Mouse (Mus musculus) cortical plate, adult 2 months (tissue): ENCODE measurements around the gene Nod1. TPM values are rescaled to one million over a fixed set of nuclear protein-coding genes. Genes with fewer than 3 reads are reported as not detected.

Experiments used
- H3K27ac ChIP-seq: fragments of 200-500 bp; 2 replicates; pipeline ENCODE4 v1.5.1; 2012; ENCODE audit warnings: low read length, control low read depth, inconsistent platforms; ENCODE audit not compliant: insufficient read depth
- H3K4me1 ChIP-seq: fragments of 200-500 bp; 2 replicates; pipeline ENCODE4 v1.6.1; 2011; ENCODE audit warnings: low read length; ENCODE audit not compliant: control insufficient read depth, insufficient read depth
- H3K4me3 ChIP-seq: fragments of 200-500 bp; 2 replicates; pipeline ENCODE4 v1.5.1; 2011; ENCODE audit warnings: mild to moderate bottlenecking, low read length, control low read depth; ENCODE audit not compliant: insufficient read depth
- CTCF ChIP-seq: fragments of 200-500 bp; IDR thresholded peaks from 2 replicates; pipeline ENCODE4 v1.5.1; 2011; ENCODE audit warnings: mild to moderate bottlenecking, control low read depth, low read length; ENCODE audit not compliant: insufficient read depth; ENCODE audit errors: extremely low read depth
- POLR2A ChIP-seq: fragments of 200-500 bp; IDR thresholded peaks from 2 replicates; pipeline ENCODE4 v1.6.1; 2011; ENCODE audit warnings: mild to moderate bottlenecking, low read length, control low read depth; ENCODE audit not compliant: insufficient read depth; ENCODE audit errors: extremely low read depth
- polyA plus RNA-seq: library from polyadenylated mRNA; depleted of rRNA; stranded (reverse); fragments of >200 nt; gene quantifications from 2 replicates; pipeline ENCODE4 v1.2.3, GENCODE M21; 2012

The Nod1 gene
- polyA plus RNA-seq, 1 experiment: 6.0 TPM

GRCm38 (mm10) chr6:55008401-55008800 is 36.0 kb upstream of the Nod1 start:
- TF ChIP-seq CTCF (no peak), POLR2A (no peak)
- Histone ChIP-seq H3K27ac (no peak overlapping the region), H3K4me3 (no peak overlapping the region), H3K4me1 (no peaks in the 10 kb centered on the region)

- no peak overlapping the region for H3K4me3 ChIP-seq
- H3K27ac ChIP-seq: no peak overlapping the region
- TF ChIP-seq POLR2A (no peak), CTCF (no peak)
- no peaks in the 10 kb centered on the region for H3K4me1 ChIP-seq
Observed at GRCm38 (mm10) chr6:55003559-55003958, 31.1 kb upstream of the Nod1 start.

- no peak overlapping the region for H3K27ac ChIP-seq
- TF ChIP-seq POLR2A (no peak), CTCF (no peak)
- H3K4me1 ChIP-seq: no peaks in the 10 kb centered on the region
- H3K4me3 ChIP-seq: no peak overlapping the region
Observed at GRCm38 (mm10) chr6:55002438-55002837, 30.0 kb upstream of the Nod1 start.

- TF ChIP-seq POLR2A (no peak), CTCF (no peak)
- no peaks in the 10 kb centered on the region for H3K4me1 ChIP-seq
Observed at GRCm38 (mm10) chr6:55001320-55001719, 28.9 kb upstream of the Nod1 start.

GRCm38 (mm10) chr6:54997726-54998125 is 25.3 kb upstream of the Nod1 start:
- Histone ChIP-seq H3K4me3 (no peak overlapping the region), H3K4me1 (no peaks in the 10 kb centered on the region), H3K27ac (no peak overlapping the region)
- no peak for TF ChIP-seq POLR2A
- TF ChIP-seq CTCF: no peak

More at GRCm38 (mm10) chr6:55001320-55001719, 28.9 kb upstream of the Nod1 start:
- Histone ChIP-seq H3K27ac (no peak overlapping the region), H3K4me3 (no peak overlapping the region)

- Histone ChIP-seq H3K4me3 (no peak overlapping the region), H3K4me1 (no peaks in the 10 kb centered on the region), H3K27ac (no peak overlapping the region)
- TF ChIP-seq POLR2A (no peak), CTCF (no peak)
Observed at GRCm38 (mm10) chr6:54996361-54996760, 23.9 kb upstream of the Nod1 start.

GRCm38 (mm10) chr6:54992734-54993260 is 20.4 kb upstream of the Nod1 start, which contains the start of gene Ggct:
TSS of gene Ggct (minus strand) at chr6:54992950.
- TF ChIP-seq CTCF (peak; percentile 43), POLR2A (peak; percentile 96)
- no peaks in the 10 kb centered on the region; the same call in 1 of the 2 replicates for H3K4me1 ChIP-seq
- H3K4me3 ChIP-seq: peak within 1 kb of the TSS; percentile 53
- peak within 1 kb of the TSS; percentile 24 for H3K27ac ChIP-seq

- H3K27ac ChIP-seq: peak overlapping the region; percentile 24
- TF ChIP-seq POLR2A (no peak), CTCF (no peak)
- H3K4me1 ChIP-seq: no peaks in the 10 kb centered on the region; the same call in 1 of the 2 replicates
- peak overlapping the region; percentile 53 for H3K4me3 ChIP-seq
Observed at GRCm38 (mm10) chr6:54992141-54992540, 19.7 kb upstream of the Nod1 start.

- Histone ChIP-seq H3K27ac (no peak overlapping the region), H3K4me1 (no peaks in the 10 kb centered on the region; the same call in 1 of the 2 replicates), H3K4me3 (no peak overlapping the region)
- no peak for TF ChIP-seq CTCF
- no peak for TF ChIP-seq POLR2A
Observed at GRCm38 (mm10) chr6:54991189-54991588, 18.8 kb upstream of the Nod1 start.

GRCm38 (mm10) chr6:54988141-54988540 is 15.7 kb upstream of the Nod1 start:
- TF ChIP-seq POLR2A (no peak), CTCF (no peak)
- no peaks in the 10 kb centered on the region; the same call in 1 of the 2 replicates for H3K4me1 ChIP-seq
- H3K4me3 ChIP-seq: no peak overlapping the region
- H3K27ac ChIP-seq: no peak overlapping the region

- Histone ChIP-seq H3K27ac (no peak overlapping the region), H3K4me3 (no peak overlapping the region), H3K4me1 (no peaks in the 10 kb centered on the region)
- TF ChIP-seq POLR2A: no peak
- no peak for TF ChIP-seq CTCF
Observed at GRCm38 (mm10) chr6:54984096-54984495, 11.7 kb upstream of the Nod1 start.
